23 mouse cellular contexts compared by ENCODE assay signal in genomic region chr5:136335681-136336080, GRCm38 (mm10).
DNase-seq lines count a peak whose midpoint lies in the region; ATAC-seq and TF ChIP-seq lines count a peak whose summit lies in the region.
"Had no signal": no experiment of that assay in that cellular context is flagged by ENCODE, and none has a peak within 500 bp of the region (broad histone marks: within the 10 kb centered on the region; RNA-seq: fewer than 3 reads in every experiment).

No protein-coding gene starts in this region.

- ATAC-seq in heart, embryonic 11.5 days (replicated peaks; ENCODE audit: insufficient number of reproducible peaks, low FRiP score, low TSS enrichment): no peak
- ATAC-seq in megakaryocyte-erythroid progenitor cell, adult 5-6 weeks (replicated peaks; ENCODE audit: low FRiP score, low TSS enrichment, poor library complexity, severe bottlenecking): peak; percentile 53
- ATAC-seq in kidney, embryonic 15.5 days (replicated peaks; ENCODE audit: low FRiP score): no peak
- ATAC-seq: forebrain, embryonic 15.5 days; hindbrain, postnatal 0 days; inflammation-experienced regulatory T-cells, adult 6 months; intestine, embryonic 16.5 days; Patski had no signal

- no peak for TF ChIP-seq POLR2A in heart, adult 2 months (IDR thresholded peaks at IDR 0.05; ENCODE audit: insufficient read depth, low read depth, low read length)

- no peaks in the 10 kb centered on the region for H3K27me3 ChIP-seq in heart, adult 2 months (ENCODE audit: control insufficient read depth, insufficient read depth, low read length)
- H3K27me3 ChIP-seq in heart, embryonic 11.5 days (ENCODE audit: control insufficient read depth, insufficient read depth, low read length): no peaks in the 10 kb centered on the region
- no peaks in the 10 kb centered on the region for H3K27me3 ChIP-seq in kidney, embryonic 15.5 days
- H3K27me3 ChIP-seq: CH12.LX; forebrain, embryonic 12.5 days; forebrain, embryonic 15.5 days; Patski had no signal

- H3K4me1 ChIP-seq in heart, adult 2 months (ENCODE audit: control insufficient read depth, insufficient read depth, low read length): peaks cover 4% of the 10 kb centered on the region; the same call in 1 of the 2 replicates
- no peaks in the 10 kb centered on the region for H3K4me1 ChIP-seq in heart, embryonic 11.5 days (ENCODE audit: control insufficient read depth, insufficient read depth, low read length)
- no peaks in the 10 kb centered on the region for H3K4me1 ChIP-seq in kidney, embryonic 15.5 days
- H3K4me1 ChIP-seq: forebrain, embryonic 12.5 days; forebrain, embryonic 15.5 days had no signal

- intact Hi-C loops in heart, adult 2 months (cut with DNase I): no loop called here
- intact Hi-C loops in heart, postnatal 25 days (cut with DNase I): no loop called here

- no peak overlapping the region for H3K4me3 ChIP-seq in heart, adult 2 months
- H3K4me3 ChIP-seq in heart, embryonic 11.5 days (ENCODE audit: low read depth, low read length): no peak overlapping the region
- no peak overlapping the region for H3K4me3 ChIP-seq in kidney, embryonic 15.5 days (replicated peaks)
- H3K4me3 ChIP-seq: forebrain, embryonic 12.5 days; forebrain, embryonic 15.5 days had no signal

- H3K27ac ChIP-seq in heart, adult 2 months: no peak overlapping the region
- no peak overlapping the region for H3K27ac ChIP-seq in heart, embryonic 11.5 days (ENCODE audit: low read depth, low read length)
- H3K27ac ChIP-seq in kidney, embryonic 15.5 days: no peak overlapping the region
- H3K27ac ChIP-seq: forebrain, embryonic 12.5 days; forebrain, embryonic 15.5 days; hindbrain, embryonic 14.5 days; hindbrain, postnatal 0 days had no signal

- TF ChIP-seq CTCF in heart, adult 2 months (IDR thresholded peaks at IDR 0.05): no peak

- WGBS in heart, adult 2 months: 59% methylated on average over 4 of the region's 4 CpGs
- WGBS in heart, embryonic 11.5 days (ENCODE audit: insufficient replicate concordance): 90% methylated on average over 4 of the region's 4 CpGs
- 94% methylated on average over 4 of the region's 4 CpGs for WGBS in kidney, embryonic 15.5 days

- peak; percentile 49; the same call in 1 of the 2 replicates for TF ChIP-seq EP300 in heart, adult 2 months (IDR thresholded peaks at IDR 0.05; ENCODE audit: insufficient read depth, low read depth, low read length)

- H3K9me3 ChIP-seq in heart, embryonic 11.5 days (replicated peaks; ENCODE audit: control insufficient read depth, low read length): no peaks in the 10 kb centered on the region
- H3K9me3 ChIP-seq in kidney, embryonic 15.5 days (replicated peaks): no peaks in the 10 kb centered on the region
- H3K9me3 ChIP-seq: forebrain, embryonic 12.5 days; forebrain, embryonic 15.5 days; G1E had no signal

- peak in 1 of 2 experiments; percentile 35 for DNase-seq in heart, adult 2 months
- DNase-seq in heart, postnatal 25 days (ENCODE audit: low spot score): no peak
- DNase-seq in heart, postnatal 4 days: peak; percentile 25
- DNase-seq: adrenal gland, postnatal 10 days; adrenal gland, postnatal 36 days; B cell, adult 2 months; cerebellum, adult 18-20 months; cerebellum, adult 9-10 months; cerebellum, postnatal 14 days; gastrocnemius, postnatal 25 days; kidney, adult 18-20 months had no signal

- H3K9ac ChIP-seq in heart, adult 2 months (ENCODE audit: low read depth, low read length): no peak overlapping the region
- no peak overlapping the region for H3K9ac ChIP-seq in heart, embryonic 11.5 days (ENCODE audit: low read depth, low read length)
- no peak overlapping the region for H3K9ac ChIP-seq in kidney, embryonic 15.5 days
- H3K9ac ChIP-seq: forebrain, embryonic 12.5 days; forebrain, embryonic 15.5 days; hindbrain, embryonic 14.5 days had no signal

- H3K36me3 ChIP-seq in heart, adult 2 months (ENCODE audit: control insufficient read depth, insufficient read depth, low read length): no peaks in the 10 kb centered on the region
- H3K36me3 ChIP-seq in heart, embryonic 11.5 days (ENCODE audit: control insufficient read depth, insufficient read depth, low read length): peaks cover 14% of the 10 kb centered on the region; the same call in 1 of the 2 replicates
- H3K36me3 ChIP-seq in kidney, embryonic 15.5 days: peaks cover 87% of the 10 kb centered on the region
- H3K36me3 ChIP-seq: G1E had no signal

- no peak overlapping the region for H3K4me2 ChIP-seq in heart, embryonic 11.5 days
- no peak overlapping the region for H3K4me2 ChIP-seq in kidney, embryonic 15.5 days
- H3K4me2 ChIP-seq: forebrain, embryonic 12.5 days; forebrain, embryonic 15.5 days; hindbrain, embryonic 14.5 days had no signal

- no peaks in the 10 kb centered on the region for H3K79me2 ChIP-seq in heart, adult 2 months (replicated peaks; ENCODE audit: control insufficient read depth, insufficient read depth, low read length)
